Mouse (Mus musculus) ES-Bruce4 (cell line): ENCODE data around the gene Tspoap1.

ENCODE experiments used
- CTCF ChIP-seq: IDR thresholded peaks from one replicate; pipeline ENCODE4 v1.8.1; 2011; ENCODE audit warnings: low read depth, low read length
- EP300 ChIP-seq: IDR thresholded peaks from 2 replicates; pipeline ENCODE4 v1.6.1; 2011; ENCODE audit warnings: low read depth, low read length; ENCODE audit not compliant: insufficient read depth

DNA sequence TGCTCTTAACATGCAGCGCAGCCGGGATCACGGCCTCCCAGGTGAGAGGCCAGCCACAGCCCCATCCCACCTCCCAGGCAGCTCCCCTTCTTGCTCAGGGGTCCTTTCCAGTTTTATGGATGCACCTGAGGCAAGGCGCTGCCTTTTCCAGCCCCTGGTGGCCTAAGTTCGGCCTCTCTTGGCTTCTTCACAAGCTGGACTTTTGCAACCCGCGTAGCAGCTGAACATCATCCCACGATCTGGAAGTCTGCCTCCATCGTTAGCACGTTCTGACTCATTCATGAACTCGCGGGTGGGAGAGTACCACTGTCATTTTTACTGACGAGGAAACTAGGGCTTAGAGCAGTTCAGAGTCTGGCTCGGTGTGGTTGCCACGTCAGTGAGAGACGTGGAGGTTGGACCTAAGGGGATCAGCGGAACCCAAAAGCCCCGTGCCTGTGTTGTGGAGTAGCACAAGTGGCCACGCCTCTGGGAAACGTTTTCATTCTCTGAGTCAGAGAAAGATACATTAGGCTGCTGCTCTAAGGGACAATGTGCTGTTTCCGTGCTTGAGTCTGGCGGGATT is 41.5 kb downstream of the Tspoap1 start:
- TF ChIP-seq CTCF (no peak), EP300 (no peak)
